Mouse (Mus musculus) fat pad, adult 2 months (tissue): Measurements from ENCODE around the gene Gprasp1.
"Not testable (repeated sequence)": the region's sequence is repeated elsewhere in the genome, so short reads cannot be mapped to it uniquely, and the experiment has no call there.

ENCODE experiments used
- DNase-seq: peaks from one replicate; pipeline ENCODE4 v3.0.0-alpha.2; 2011; ENCODE audit warnings: low read depth, low spot score; ENCODE audit errors: extremely low read depth

Gprasp1 gene

DNA sequence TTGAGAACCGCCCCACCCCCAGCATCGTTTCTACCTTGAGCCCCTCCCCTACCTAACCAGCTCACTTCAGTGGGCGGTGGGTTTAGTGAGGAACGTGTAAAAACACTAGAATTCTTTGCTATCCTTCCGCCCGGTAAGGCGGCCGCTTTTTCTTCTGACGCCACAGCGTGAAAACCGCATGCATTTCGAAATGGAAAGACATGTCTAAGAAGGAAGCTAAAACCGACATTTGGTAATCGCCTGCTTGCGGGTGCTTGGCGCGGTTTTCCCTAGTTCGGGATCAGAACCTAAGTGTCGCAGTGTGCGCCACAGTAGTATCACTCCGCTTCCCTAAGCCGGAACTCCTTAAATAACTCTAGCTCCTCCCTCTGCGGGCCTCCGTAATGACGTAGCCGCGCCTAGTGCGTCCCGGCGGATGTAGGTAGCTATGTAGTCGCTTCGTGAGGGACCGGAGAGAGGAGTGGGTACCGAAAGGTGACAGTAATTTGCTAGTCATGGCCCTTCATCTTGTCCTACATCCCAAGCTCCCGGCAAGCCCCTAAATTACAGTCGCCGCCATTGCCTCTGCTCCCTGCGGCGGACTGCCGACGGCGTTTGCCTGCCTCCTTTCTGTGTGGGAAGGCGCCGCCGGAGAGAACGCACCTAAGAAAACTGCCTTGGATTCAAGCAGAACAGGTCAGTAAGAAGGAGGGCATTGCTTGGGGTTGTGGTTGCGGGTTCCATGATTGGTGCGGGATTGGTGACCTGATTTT lies at the start of gene Gprasp1, which contains the start of gene Armcx5:
Gene Gprasp1 (plus strand): TSS at position 430 of the 752 bp plus-strand sequence.
Gene Armcx5 (plus strand): TSS at position 430 of the 752 bp plus-strand sequence.
- peak; percentile 46 for DNase-seq

DNA sequence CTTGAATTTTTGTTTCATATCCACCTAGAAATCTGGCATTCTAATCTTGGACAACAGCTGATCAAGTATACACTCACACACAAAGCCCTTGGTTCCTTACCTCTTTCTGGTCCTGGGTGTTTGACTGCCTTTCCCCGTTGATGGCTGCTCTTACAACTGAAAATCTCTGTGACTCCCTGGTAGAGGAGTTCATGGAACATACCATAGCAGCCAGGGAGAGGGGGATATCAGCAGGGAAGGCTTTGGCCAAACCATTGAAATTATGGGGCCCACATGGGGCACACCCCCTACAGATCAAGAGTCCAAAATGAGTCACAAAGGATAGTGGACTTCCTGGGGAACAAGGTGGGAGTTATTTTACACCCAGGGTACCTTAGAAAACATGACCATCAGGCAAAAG lies 48.9 kb upstream of the Gprasp1 start, which contains the start of gene Tcp11x2:
Gene Tcp11x2 (minus strand): TSS at position 158 of the 400 bp plus-strand sequence.
- DNase-seq: no peak

- no peak for DNase-seq
Observed at GRCm38 (mm10) chrX:135703111-135703510, 39.4 kb upstream of the Gprasp1 start.

DNA sequence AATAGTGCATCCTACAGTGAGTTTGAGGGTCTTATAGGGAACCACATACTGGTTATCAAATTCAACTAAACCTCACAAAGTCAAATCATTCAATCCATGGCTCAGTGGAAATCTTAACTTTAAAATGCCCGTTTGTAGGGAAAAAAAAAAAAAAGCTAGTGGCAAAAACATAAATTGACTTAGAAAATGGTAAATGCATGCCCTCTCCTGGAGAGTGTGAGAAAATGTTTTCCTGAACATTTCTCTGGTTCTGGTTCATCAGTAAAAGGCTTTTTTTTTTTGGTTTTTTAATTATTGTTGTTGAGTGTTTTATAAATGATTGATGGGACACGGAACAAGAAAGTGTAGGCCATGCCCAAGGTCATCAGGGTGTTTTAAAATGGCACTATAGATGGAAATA lies 38.2 kb upstream of the Gprasp1 start:
- no peak for DNase-seq

GRCm38 (mm10) chrX:135712845-135713244 lies 29.7 kb upstream of the Gprasp1 start:
- no peak for DNase-seq

DNA sequence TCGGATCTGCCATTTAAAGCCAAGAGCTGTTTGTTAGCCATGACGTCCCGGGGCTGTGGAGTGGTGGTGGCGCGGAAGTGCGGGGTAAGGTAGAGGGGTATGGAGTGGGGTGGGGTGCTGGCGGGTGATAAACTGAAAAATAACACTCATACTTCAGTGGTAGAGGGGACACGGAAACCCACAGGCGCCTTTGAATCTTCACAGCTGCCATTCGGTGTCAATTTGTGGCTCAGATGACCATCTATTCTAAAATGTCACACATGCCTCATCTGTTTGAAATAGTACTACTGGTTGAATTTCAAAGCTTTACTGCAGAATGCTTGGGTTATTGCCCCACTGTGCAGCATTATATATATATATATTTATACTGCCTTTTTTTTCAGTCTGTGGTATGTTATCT lies 17.4 kb upstream of the Gprasp1 start, which contains the start of gene Tmsb15a:
Gene Tmsb15a (minus strand): TSS at position 101 of the 400 bp plus-strand sequence.
- DNase-seq: no peak

DNA sequence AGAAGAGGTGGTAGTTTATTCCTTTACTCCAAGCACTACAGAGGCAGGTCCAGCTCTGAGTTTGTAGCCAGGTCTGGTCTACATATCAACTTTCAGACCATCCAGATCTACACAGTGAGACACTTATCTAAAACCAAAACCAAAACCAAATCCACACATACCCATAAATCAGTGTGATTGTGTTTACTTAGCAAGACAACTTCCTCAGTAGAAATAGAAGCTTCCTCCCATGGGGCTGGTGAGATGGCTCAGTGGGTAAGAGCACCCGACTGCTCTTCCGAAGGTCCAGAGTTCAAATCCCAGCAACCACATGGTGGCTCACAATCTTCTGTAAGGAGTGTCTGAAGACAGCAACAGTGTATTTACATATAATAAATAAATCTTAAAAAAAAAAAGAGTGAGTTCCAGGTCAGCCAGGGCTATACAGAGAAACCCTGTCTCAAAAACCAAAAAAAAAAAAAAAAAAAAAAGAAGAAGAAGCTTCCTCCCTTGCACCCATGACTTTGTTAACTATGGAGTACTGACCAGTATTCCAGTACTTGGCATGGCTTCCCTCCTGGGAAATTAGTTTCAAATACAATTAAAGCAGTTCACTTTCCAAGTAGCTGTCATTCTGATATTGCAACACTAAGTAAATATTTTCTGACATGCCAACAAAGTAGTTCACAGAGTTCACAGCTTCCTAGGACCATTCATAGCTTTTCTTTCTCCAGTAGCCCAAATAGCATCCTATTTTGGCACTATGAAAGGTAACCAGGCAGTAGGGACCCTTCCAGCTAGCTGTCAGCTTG lies 3.6 kb upstream of the Gprasp1 start:
- no peak for DNase-seq

DNA sequence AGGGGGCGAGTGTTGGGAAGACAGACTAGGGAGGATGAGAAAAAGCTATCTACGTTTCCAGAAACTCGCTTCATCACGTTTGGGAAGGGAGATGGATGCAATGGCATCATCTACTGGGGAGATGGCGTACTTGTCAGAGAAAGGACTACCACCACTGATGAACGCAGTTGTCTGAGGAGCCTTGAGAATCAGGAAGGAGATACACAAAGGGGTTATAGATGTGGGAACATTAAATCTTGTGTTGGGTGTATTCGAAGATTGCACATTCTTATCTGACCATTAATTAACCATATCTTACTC lies 473 bp downstream of the Gprasp1 start:
- DNase-seq: no peak

DNA sequence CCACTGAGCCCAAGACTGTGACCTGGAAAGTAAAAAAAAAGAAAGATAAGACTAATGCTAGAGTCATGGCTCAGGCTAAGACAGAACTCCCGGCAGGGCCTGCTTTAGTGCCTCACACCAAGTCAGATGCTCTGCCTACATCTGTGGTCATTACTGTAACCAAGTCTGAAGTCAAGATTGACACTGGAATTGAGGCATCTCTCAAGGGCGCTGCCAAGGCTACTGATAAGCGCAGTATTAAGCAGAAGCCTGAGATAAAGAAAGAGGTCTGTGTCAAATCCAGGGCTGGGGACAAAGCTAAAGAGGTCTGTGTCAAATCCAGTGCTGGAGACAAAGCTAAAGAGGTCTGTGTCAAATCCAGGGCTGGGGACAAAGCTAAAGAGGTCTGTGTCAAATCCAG lies 2.8 kb downstream of the Gprasp1 start:
- DNase-seq: not testable (repeated sequence)

GRCm38 (mm10) chrX:135752832-135753231 lies 10.3 kb downstream of the Gprasp1 start:
- no peak for DNase-seq

GRCm38 (mm10) chrX:135761707-135762106 lies 19.2 kb downstream of the Gprasp1 start:
- no peak for DNase-seq

DNA sequence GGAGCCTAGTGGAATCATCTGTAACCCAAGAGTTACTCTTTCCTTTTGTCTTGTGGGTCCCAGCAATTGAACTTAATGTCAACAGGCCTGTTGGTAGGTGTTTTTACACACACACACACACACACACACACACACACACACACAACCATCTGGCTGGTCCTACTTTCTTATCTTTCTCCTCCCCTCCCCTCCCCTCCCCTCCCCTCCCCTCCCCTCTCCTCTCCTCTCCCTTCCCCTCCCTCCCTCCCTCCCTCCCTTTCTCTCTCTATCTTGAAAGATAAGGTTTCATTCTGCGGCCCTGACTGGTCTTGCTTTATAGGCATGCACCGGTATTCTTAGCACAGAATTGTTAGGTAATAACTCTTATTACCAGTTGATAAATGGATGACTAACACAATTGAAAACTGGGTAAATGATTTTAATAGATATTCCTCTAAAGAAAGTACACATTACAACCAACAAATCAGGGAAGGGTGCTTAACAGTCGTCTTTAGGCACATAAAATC lies 25.6 kb downstream of the Gprasp1 start:
- DNase-seq: no peak

- no peak for DNase-seq
Observed at GRCm38 (mm10) chrX:135768565-135768964, 26.0 kb downstream of the Gprasp1 start.

DNA sequence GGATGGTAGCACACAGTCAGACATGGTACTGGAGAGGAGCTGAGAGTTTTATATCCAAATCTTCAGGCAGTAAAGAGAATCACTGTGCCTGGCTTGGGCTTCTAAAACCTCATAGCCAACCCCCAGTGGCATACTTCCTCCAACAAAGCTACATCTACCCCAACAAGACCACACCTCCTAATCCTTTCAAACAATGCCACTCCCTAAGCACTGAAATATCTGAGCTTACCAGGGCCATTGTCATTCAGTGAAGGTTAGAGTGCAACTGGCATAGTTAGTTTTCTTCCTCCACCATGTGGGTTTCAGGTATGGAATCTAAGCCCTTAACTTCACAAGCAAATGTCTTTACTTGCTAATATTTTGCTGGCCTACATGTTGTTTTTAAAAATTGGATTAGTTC lies 49.0 kb downstream of the Gprasp1 start:
- DNase-seq: no peak

DNA sequence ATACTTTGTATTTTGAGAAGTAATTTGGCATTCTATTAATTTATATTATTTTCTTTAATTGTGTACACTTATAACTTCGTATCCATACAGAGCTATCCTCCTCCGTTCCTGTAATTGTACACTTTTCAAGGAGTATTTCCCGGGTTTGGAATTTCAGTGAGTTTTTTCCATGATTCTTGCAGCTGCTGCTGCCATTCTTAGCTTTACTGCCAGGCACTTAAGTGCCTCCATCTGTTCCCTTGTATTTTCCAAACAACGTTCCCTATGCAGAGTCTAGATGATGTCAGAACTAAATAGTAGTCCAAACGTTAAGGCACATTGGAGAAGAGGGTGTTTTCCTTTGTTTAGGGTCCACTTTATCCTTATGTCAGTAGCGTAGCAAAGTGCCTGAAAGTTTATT lies 49.8 kb downstream of the Gprasp1 start:
- no peak for DNase-seq

- not testable (repeated sequence) for DNase-seq
Observed at GRCm38 (mm10) chrX:135795591-135796304, 53.2 kb downstream of the Gprasp1 start.

- DNase-seq: not testable (repeated sequence)
Observed at GRCm38 (mm10) chrX:135796305-135797211, 54.0 kb downstream of the Gprasp1 start.

GRCm38 (mm10) chrX:135797212-135797644 lies 54.7 kb downstream of the Gprasp1 start, which contains the start of gene Bhlhb9:
Gene Bhlhb9 (plus strand): TSS chrX:135797594.
- DNase-seq: not testable (repeated sequence)

DNA sequence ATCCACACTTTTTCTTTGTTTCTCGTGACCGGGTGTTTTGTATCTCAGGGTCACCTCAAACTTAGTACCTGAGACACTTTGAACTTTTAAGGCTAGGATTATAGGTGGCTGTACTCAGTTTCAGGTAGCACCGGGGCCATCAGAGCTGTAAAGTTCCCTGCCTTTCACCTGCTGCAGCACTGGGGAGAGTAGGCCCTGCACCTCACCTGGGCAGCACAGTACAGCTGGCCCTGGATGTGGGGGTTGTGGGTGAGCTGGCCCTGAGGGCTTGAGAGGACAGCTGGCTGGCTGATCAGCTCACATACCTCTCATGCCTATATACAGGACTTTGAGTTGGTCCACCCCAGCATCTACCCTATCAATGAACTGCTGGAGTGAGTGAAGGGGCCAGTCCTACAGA lies 61.6 kb downstream of the Gprasp1 start:
- no peak for DNase-seq

- no peak for DNase-seq
Observed at GRCm38 (mm10) chrX:135805780-135806179, 63.2 kb downstream of the Gprasp1 start.
